Mouse (Mus musculus) myocyte (in vitro differentiated cells): ENCODE measurements around the gene Kalrn. TPM values are rescaled to one million over a fixed set of nuclear protein-coding genes. Genes with fewer than 3 reads are reported as not detected.

Experiments used
- H3K27me3 ChIP-seq: one replicate; pipeline ENCODE4 v1.6.1; 2011; ENCODE audit not compliant: control insufficient read depth, insufficient read depth, insufficient read length
- H3K36me3 ChIP-seq: one replicate; pipeline ENCODE4 v1.6.1; 2011; ENCODE audit not compliant: control insufficient read depth, insufficient read depth
- H3K4me2 ChIP-seq: one replicate; pipeline ENCODE4 v1.6.1; 2011; ENCODE audit warnings: low read depth, control low read depth
- H3K4me3 ChIP-seq: one replicate; pipeline ENCODE4 v1.5.1; 2011; ENCODE audit warnings: mild to moderate bottlenecking, control low read depth, moderate library complexity
- H3K79me2 ChIP-seq: one replicate; pipeline ENCODE4 v1.6.1; 2011; ENCODE audit not compliant: control insufficient read depth, insufficient read depth
- H3ac ChIP-seq: one replicate; pipeline ENCODE4 v1.6.1; 2011; ENCODE audit not compliant: control insufficient read depth, insufficient read length
- CEBPB ChIP-seq: IDR thresholded peaks from 2 replicates; pipeline ENCODE4 v1.6.1; 2011; ENCODE audit warnings: mild to moderate bottlenecking, moderate library complexity; ENCODE audit not compliant: poor library complexity, insufficient read depth, severe bottlenecking
- E2F4 ChIP-seq: IDR thresholded peaks from one replicate; pipeline ENCODE4 v1.6.1; 2011; ENCODE audit warnings: mild to moderate bottlenecking, control low read depth, moderate library complexity; ENCODE audit not compliant: insufficient read depth
- MAX ChIP-seq: IDR thresholded peaks from one replicate; pipeline ENCODE4 v1.6.1; 2011; ENCODE audit warnings: low read depth, mild to moderate bottlenecking, control low read depth
- MYOD1 ChIP-seq, 3 experiments: IDR thresholded peaks; one replicate each; pipeline ENCODE4 v1.6.1; 2011; ENCODE audit warnings: control low read depth in 2 of 3, low read depth in 2 of 3, mild to moderate bottlenecking in 2 of 3, moderate library complexity in 1 of 3; ENCODE audit not compliant: insufficient read length in 2 of 3, control insufficient read depth in 1 of 3
- MYOG ChIP-seq, 3 experiments: IDR thresholded peaks; one replicate each; pipeline ENCODE4 v1.6.1; 2011; ENCODE audit warnings: control low read depth in 2 of 3, low read depth in 2 of 3, mild to moderate bottlenecking in 2 of 3; ENCODE audit not compliant: insufficient read length in 2 of 3, control insufficient read depth in 1 of 3, insufficient read depth in 1 of 3
- POLR2A ChIP-seq: IDR thresholded peaks from one replicate; pipeline ENCODE4 v1.6.1; 2011; ENCODE audit warnings: low read depth, mild to moderate bottlenecking, control low read depth, moderate library complexity; ENCODE audit not compliant: insufficient read length
- POLR2AphosphoS2 ChIP-seq: IDR thresholded peaks from one replicate; pipeline ENCODE4 v1.6.1; 2011; ENCODE audit warnings: low read depth, control low read depth; ENCODE audit not compliant: insufficient read length
- REST ChIP-seq: IDR thresholded peaks from one replicate; pipeline ENCODE4 v1.6.1; 2011; ENCODE audit warnings: mild to moderate bottlenecking, control low read depth, moderate library complexity; ENCODE audit not compliant: insufficient read depth, insufficient read length
- SRF ChIP-seq: IDR thresholded peaks from one replicate; pipeline ENCODE4 v1.6.1; 2011; ENCODE audit warnings: low read depth; ENCODE audit not compliant: control insufficient read depth, insufficient read length
- TCF12 ChIP-seq: IDR thresholded peaks from one replicate; pipeline ENCODE4 v1.6.1; 2011; ENCODE audit warnings: mild to moderate bottlenecking, control low read depth; ENCODE audit not compliant: poor library complexity, insufficient read depth, severe bottlenecking
- TCF3 ChIP-seq: IDR thresholded peaks from one replicate; pipeline ENCODE4 v1.6.1; 2011; ENCODE audit warnings: low read depth, control low read depth; ENCODE audit not compliant: insufficient read length
- USF1 ChIP-seq: IDR thresholded peaks from one replicate; pipeline ENCODE4 v1.6.1; 2011; ENCODE audit warnings: low read depth, mild to moderate bottlenecking, control low read depth, moderate library complexity
- polyA plus RNA-seq: library from polyadenylated mRNA; unstranded; fragments of >200 nt; fragmentation: generic; extraction: Trizol; gene quantifications from one replicate; pipeline ENCODE4 v1.2.1, GENCODE M21; 2012; ENCODE audit warnings: missing spikeins

Gene Kalrn
- polyA plus RNA-seq, 1 experiment: 5.5 TPM

DNA sequence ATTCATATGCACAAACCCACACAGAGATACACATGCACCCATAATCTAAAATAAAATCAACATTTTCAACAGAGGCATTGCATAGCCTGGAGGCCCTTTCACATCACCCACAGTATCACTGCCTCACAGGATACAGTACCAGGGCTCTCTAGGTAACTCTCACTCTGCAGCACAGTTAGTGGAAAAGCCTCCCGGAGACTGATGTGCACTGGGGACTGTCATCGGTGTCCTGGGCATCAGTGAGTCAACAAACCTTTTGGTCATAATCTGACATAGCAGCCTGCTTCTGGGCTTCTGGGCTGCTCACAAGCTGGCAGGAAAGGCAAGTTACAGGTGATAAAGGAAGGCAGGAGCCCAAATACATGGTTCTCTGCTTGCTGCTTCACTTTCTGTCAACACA, 31.0 kb downstream of the Kalrn start:
- Histone ChIP-seq H3ac (no peak overlapping the region), H3K79me2 (no peaks in the 10 kb centered on the region), H3K36me3 (no peaks in the 10 kb centered on the region), H3K27me3 (no peaks in the 10 kb centered on the region), H3K4me2 (no peak overlapping the region), H3K4me3 (no peak overlapping the region)
- no peak for TF ChIP-seq MAX
- TF ChIP-seq POLR2AphosphoS2: no peak
- no peak for TF ChIP-seq TCF3
- no peak for TF ChIP-seq REST
- no peak for TF ChIP-seq TCF12
- TF ChIP-seq SRF: no peak
- no peak for TF ChIP-seq CEBPB
- no peak for TF ChIP-seq MYOD1 (IDR thresholded peaks at IDR 0.05; ENCODE audit: control insufficient read depth in 1 of 3, insufficient read length in 2 of 3, low read depth in 2 of 3)

DNA sequence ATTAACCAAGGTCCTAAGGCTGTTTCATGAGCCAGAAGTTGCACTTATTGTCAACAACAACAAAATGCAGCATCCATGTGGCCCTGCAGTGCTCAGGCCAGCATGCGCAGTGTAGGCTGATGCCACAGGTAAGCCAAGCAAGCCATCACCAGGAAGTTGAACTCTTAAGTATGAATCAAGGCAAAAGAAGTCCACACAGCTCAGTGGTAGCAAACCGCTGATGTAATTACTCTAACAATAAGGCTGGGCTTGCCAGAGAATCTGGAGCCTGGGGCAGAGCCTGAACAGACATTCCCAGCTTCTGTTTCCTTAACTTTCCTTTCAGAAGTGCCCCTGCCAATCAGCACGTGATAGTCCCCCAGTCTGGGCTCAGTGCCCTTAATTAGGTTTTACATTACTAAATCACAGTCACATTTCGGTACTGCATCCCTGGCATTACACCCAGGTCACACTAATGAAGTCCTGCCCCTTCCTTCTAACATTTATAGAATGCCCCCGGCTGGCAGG, 34.6 kb downstream of the Kalrn start:
- Histone ChIP-seq H3K4me2 (no peak overlapping the region), H3K4me3 (no peak overlapping the region), H3K27me3 (no peaks in the 10 kb centered on the region), H3K36me3 (no peaks in the 10 kb centered on the region), H3ac (no peak overlapping the region), H3K79me2 (no peaks in the 10 kb centered on the region)
- TF ChIP-seq USF1 (no peak), MYOD1 (IDR thresholded peaks at IDR 0.05; ENCODE audit: control insufficient read depth in 1 of 3, insufficient read length in 2 of 3, low read depth in 2 of 3) (no peak), TCF12 (no peak), CEBPB (no peak), MAX (no peak), MYOG (IDR thresholded peaks at IDR 0.05; ENCODE audit: control insufficient read depth in 1 of 3, insufficient read depth in 1 of 3, insufficient read length in 2 of 3, low read depth in 2 of 3) (no peak), TCF3 (no peak), REST (no peak), SRF (no peak), E2F4 (no peak), POLR2AphosphoS2 (no peak), POLR2A (no peak)

DNA sequence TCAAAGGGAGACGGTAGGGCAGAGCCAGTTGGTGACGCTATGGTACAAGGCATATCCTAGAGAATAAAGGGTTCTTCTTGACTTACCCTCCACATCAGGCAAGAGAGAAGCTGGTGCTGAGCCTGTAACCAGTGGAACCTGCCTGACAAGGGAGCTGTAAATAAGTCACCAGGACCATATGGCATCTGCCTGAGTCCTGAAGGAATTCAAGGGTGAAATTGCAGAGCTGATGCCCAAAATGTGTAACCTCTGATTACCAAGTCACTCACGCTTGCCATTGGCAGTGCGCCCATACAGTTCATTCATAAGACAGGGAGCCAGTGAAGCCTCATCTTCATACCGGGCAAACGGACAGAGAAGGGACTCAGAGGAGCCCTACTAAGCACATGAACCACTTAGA, 37.0 kb downstream of the Kalrn start:
- no peak overlapping the region for H3K4me3 ChIP-seq
- no peaks in the 10 kb centered on the region for H3K36me3 ChIP-seq
- no peak for TF ChIP-seq POLR2AphosphoS2
- TF ChIP-seq TCF12: no peak
- TF ChIP-seq REST: no peak
- no peak for TF ChIP-seq CEBPB
- TF ChIP-seq MYOG (IDR thresholded peaks at IDR 0.05; ENCODE audit: control insufficient read depth in 1 of 3, insufficient read depth in 1 of 3, insufficient read length in 2 of 3, low read depth in 2 of 3): no peak
- TF ChIP-seq USF1: no peak
- no peak for TF ChIP-seq TCF3
- TF ChIP-seq POLR2A: no peak
- no peak for TF ChIP-seq MAX
- TF ChIP-seq E2F4: no peak
- no peak for TF ChIP-seq MYOD1 (IDR thresholded peaks at IDR 0.05; ENCODE audit: control insufficient read depth in 1 of 3, insufficient read length in 2 of 3, low read depth in 2 of 3)
- no peak for TF ChIP-seq SRF
- no peaks in the 10 kb centered on the region for H3K27me3 ChIP-seq
- no peaks in the 10 kb centered on the region for H3K79me2 ChIP-seq
- no peak overlapping the region for H3K4me2 ChIP-seq
- H3ac ChIP-seq: no peak overlapping the region

- no peak overlapping the region for H3K4me3 ChIP-seq
- no peak overlapping the region for H3K4me2 ChIP-seq
- TF ChIP-seq SRF (no peak), POLR2A (no peak), USF1 (no peak), MYOG (IDR thresholded peaks at IDR 0.05; ENCODE audit: control insufficient read depth in 1 of 3, insufficient read depth in 1 of 3, insufficient read length in 2 of 3, low read depth in 2 of 3) (no peak), MAX (no peak), POLR2AphosphoS2 (no peak), E2F4 (no peak), TCF12 (no peak), MYOD1 (IDR thresholded peaks at IDR 0.05; ENCODE audit: control insufficient read depth in 1 of 3, insufficient read length in 2 of 3, low read depth in 2 of 3) (no peak), CEBPB (no peak), REST (no peak), TCF3 (no peak)
- no peaks in the 10 kb centered on the region for H3K36me3 ChIP-seq
- H3ac ChIP-seq: no peak overlapping the region
- no peaks in the 10 kb centered on the region for H3K79me2 ChIP-seq
- no peaks in the 10 kb centered on the region for H3K27me3 ChIP-seq
Observed at GRCm38 (mm10) chr16:34535135-34535534, 38.2 kb downstream of the Kalrn start.

GRCm38 (mm10) chr16:34531506-34531905, 41.8 kb downstream of the Kalrn start:
- Histone ChIP-seq H3ac (no peak overlapping the region), H3K4me3 (no peak overlapping the region), H3K79me2 (no peaks in the 10 kb centered on the region), H3K36me3 (no peaks in the 10 kb centered on the region), H3K4me2 (no peak overlapping the region), H3K27me3 (no peaks in the 10 kb centered on the region)
- no peak for TF ChIP-seq MAX
- no peak for TF ChIP-seq SRF
- no peak for TF ChIP-seq POLR2A
- TF ChIP-seq POLR2AphosphoS2: no peak
